Mouse (Mus musculus): ENCODE measurements around the gene Olfr1377.
"Not testable (repeated sequence)": the region's sequence is repeated elsewhere in the genome, so short reads cannot be mapped to it uniquely, and the experiment has no call there.

Olfr1377 gene

GRCm38 (mm10) chr11:50981667-50982066, at the start of gene Olfr1377:
Gene Olfr1377, plus strand, starts transcription at chr11:50981967.
- no peak for DNase-seq (ENCODE audit: low read depth)

GRCm38 (mm10) chr11:50932040-50932439, 49.7 kb upstream of the Olfr1377 start:
- DNase-seq (ENCODE audit: low read depth), result no peak

- no peak for DNase-seq (ENCODE audit: low read depth)
Observed at GRCm38 (mm10) chr11:50938435-50938834, 43.3 kb upstream of the Olfr1377 start.

DNA sequence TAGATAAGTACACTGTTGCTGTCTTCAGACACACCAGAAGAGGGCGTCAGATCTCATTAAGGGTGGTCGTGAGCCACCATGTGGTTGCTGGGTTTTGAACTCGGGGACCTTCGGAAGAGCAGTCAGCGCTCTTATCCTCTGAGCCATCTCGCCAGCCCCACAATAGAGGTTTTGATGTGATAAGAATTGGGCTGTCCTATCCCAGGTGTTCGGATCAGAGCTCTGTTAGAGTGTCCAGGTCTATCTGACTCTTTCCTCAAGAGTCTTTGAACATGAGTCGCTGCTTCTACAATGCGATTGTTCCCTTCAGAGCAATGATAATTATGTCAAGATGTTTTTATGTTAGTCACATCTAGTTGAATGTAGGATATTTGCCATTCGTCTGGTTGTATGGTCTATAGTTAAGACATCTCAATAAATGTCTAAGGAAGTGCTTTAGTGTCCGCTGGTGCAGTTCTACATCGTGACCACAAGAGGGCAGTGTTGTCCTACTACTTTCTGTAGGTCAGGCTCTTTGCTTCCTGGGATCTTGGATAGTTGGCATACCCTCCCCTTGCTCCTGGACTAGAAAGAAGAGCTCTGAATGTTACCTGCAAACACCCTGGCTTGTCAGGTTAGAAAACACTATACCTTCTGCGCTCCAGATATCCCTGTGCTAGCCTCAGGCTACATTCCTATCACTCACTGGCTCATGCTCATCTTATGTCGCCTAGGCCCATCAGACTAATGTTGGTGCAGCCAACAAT, 42.0 kb upstream of the Olfr1377 start:
- no peak for DNase-seq (ENCODE audit: low read depth)

GRCm38 (mm10) chr11:50942386-50942785, 39.4 kb upstream of the Olfr1377 start:
- DNase-seq (ENCODE audit: low read depth), result no peak

DNA sequence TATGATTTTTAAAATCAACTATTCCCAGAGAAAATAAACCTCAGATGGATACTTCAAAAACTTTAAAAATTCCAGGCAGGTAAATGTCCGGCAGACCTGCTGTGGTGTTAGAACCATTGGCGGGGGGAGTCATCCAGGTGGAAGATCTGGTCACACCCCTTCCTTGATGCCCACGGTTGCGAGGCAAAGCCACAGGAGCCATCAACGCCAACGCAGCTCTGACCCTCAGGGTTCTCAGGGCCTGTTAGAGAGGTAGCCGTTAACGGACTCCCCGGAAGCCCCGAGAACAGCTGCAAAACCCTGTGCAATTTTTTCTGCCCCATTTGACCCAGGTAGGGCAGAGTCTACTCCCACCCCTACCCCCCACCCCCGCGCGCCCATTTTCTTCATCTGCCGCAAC, 38.3 kb upstream of the Olfr1377 start, which contains the start of gene 4933414I15Rik:
4933414I15Rik (minus strand) TSS at position 260 of the 400 bp plus-strand sequence.
- DNase-seq (ENCODE audit: low read depth), result no peak

- DNase-seq (ENCODE audit: low read depth), result no peak
Observed at GRCm38 (mm10) chr11:50952290-50952689, 29.5 kb upstream of the Olfr1377 start.

DNA sequence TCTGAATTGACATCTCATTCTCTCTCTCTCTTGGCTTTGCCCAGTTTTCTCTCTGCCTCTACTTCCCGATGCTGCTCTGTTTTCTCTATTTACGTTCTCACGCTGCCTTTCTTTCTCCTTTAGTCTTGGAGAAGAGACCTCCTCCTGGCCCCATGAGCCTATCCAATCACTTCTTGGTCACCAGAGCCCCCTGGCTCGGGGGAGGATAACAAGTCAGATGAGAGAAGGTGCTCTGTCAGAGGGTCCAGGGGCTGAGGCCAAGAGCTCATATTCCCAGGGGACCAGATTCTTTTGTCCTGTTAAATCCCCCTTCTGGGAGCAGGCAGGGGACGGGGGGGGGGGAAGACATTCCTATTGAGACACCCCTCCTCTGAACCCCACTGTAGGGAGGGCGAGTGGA, 28.1 kb upstream of the Olfr1377 start, which contains the start of gene Prop1:
Prop1 (minus strand) TSS at position 101 of the 400 bp plus-strand sequence.
- DNase-seq (ENCODE audit: low read depth), result no peak

DNA sequence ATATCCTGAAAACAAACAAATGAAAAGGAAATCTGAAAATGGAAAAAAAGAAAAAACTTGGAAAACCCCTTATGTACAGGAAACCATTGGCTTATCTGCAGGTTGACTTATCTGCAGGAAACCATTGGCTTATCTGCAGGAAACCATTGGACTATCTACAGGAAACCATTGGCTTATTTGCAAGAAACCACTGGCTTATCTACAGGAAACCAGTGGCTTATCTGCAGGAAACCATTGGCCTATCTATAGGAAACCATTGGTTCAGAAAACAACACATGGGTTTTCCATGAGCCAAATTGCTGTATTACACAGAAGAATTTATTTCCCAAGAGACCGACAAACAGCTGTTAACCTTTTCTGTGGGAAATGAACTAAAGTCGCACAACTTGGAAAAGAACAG, 16.9 kb upstream of the Olfr1377 start:
- DNase-seq (ENCODE audit: low read depth), result peak; percentile 14

- no peak for DNase-seq (ENCODE audit: low read depth)
Observed at GRCm38 (mm10) chr11:50966230-50966629, 15.5 kb upstream of the Olfr1377 start, which contains the start of gene Olfr1378. Gene Olfr1378, plus strand, starts transcription at chr11:50966530.

GRCm38 (mm10) chr11:50977216-50977615, 4.6 kb upstream of the Olfr1377 start:
- DNase-seq (ENCODE audit: low read depth), result no peak

DNA sequence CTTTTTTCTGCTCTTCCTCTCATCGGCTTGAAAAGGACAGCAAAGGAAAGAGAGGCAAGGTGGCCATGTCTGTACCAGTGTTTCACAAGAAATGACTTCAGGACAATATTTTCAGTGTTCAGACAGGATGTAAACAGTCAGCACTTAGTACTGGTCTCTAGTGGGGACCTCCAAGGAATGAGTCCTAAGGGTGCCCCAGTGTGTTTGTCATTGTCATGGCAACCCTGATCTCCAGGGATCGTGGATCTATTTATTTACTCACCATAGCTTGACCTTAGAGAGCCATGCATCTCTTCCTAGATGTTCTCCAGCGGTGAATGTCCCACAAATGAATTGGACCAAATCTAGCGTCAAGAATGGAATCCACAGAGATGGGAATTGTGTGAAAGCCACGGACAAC, 21.5 kb downstream of the Olfr1377 start, which contains the start of gene Olfr51:
Olfr51 (plus strand) TSS at position 301 of the 400 bp plus-strand sequence.
- DNase-seq (ENCODE audit: low read depth), result no peak

GRCm38 (mm10) chr11:51011821-51012220, 30.1 kb downstream of the Olfr1377 start:
- no peak for DNase-seq (ENCODE audit: low read depth)

- no peak for DNase-seq (ENCODE audit: low read depth)
Observed at GRCm38 (mm10) chr11:51013936-51014335, 32.2 kb downstream of the Olfr1377 start, which contains the start of gene Olfr54. Gene Olfr54, plus strand, starts transcription at chr11:51014236.

DNA sequence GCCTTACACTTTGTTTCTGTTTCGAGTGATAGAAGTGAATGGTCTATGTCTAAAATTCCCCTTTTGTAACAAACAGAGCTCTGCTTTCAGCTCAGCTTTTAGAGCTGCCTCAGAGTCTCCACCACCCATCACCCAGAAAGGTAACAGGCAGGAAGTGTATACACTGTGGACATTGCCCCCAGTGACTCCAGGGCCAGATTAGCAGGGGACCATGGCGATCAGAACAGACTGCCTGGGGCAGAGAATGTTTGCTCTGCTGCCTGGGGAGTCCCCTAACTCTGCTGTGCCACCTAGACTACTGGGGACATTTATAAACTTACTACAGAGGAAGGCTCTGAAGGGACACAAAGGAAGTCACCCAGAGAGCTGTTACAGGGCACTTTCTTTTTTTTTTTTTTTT, 34.6 kb downstream of the Olfr1377 start:
- DNase-seq (ENCODE audit: low read depth), result no peak

GRCm38 (mm10) chr11:51026811-51027210, 45.0 kb downstream of the Olfr1377 start:
- DNase-seq (ENCODE audit: low read depth), result not testable (repeated sequence)

- DNase-seq (ENCODE audit: low read depth), result not testable (repeated sequence)
Observed at GRCm38 (mm10) chr11:51029381-51029780, 47.6 kb downstream of the Olfr1377 start.

GRCm38 (mm10) chr11:51030225-51030624, 48.5 kb downstream of the Olfr1377 start:
- no peak for DNase-seq (ENCODE audit: low read depth)

GRCm38 (mm10) chr11:51032851-51033250, 51.1 kb downstream of the Olfr1377 start:
- peak; percentile 29 for DNase-seq (ENCODE audit: low read depth)

DNA sequence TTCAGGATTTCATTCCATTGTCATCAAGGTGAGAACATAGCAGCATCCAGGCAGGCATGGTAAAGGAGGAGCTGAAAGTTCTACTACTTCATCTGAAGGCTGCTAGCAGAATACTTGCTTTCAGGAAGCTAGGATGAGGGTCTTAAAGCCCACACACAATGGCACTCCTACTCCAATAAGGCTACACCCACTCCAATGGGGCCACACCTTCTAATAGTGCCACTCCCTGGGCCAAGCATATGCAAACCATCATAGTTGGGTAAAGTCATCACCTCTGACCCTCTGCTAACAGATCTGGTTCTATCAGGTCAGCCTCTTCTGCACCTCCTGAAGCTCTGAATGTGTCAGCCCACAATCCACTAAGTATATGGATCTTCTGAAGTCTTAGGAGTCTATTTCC, 52.4 kb downstream of the Olfr1377 start:
- DNase-seq (ENCODE audit: low read depth), result not testable (repeated sequence)

DNA sequence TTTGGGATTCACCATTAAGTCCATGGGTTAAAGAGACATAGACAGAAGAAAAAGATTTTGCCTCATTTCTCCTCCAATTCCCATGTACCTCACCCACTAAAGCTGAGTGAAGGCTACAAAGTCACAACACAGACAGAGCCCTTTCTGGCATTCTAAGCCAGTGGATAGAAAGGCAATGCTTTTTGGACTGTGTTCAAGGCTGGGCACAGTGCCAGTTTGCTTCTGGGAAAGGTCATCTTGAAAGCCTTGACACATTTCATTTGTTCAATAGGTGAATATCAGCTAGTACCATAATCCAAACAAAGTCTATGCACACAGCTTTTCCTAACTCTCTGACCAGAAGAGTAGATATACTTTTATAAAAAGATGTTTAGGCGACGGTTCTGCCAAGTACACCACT, 54.2 kb downstream of the Olfr1377 start:
- DNase-seq (ENCODE audit: low read depth), result no peak
